Mouse (Mus musculus) limb, embryonic 14.5 days (tissue): ENCODE results near the gene Gabarap. TPM values are rescaled to one million over a fixed set of nuclear protein-coding genes. Genes with fewer than 3 reads are reported as not detected.

Experiments used
- ATAC-seq: fragments of 200-750 bp; cut with Nextera tagmentation; 2 replicates; pipeline ENCODE4 v1.8.0; 2017; ENCODE audit warnings: low read depth, moderate number of reproducible peaks, moderate TSS enrichment; ENCODE audit not compliant: low FRiP score
- DNase-seq: peaks from one replicate; pipeline ENCODE4 v3.0.0-alpha.2; 2015; ENCODE audit warnings: low spot score
- H3K27ac ChIP-seq: fragments of 300-500 bp; sonication (generic); replicated peaks from 2 replicates; pipeline ENCODE4 v1.5.1; 2014; ENCODE audit warnings: low read depth, mild to moderate bottlenecking, low read length, moderate library complexity, mixed read lengths
- H3K27me3 ChIP-seq: fragments of 300-500 bp; sonication (generic); 2 replicates; pipeline ENCODE4 v1.6.1; 2014; ENCODE audit warnings: low read length, mixed read lengths; ENCODE audit not compliant: control insufficient read depth, insufficient read depth
- H3K36me3 ChIP-seq: fragments of 300-500 bp; sonication (generic); 2 replicates; pipeline ENCODE4 v1.6.1; 2014; ENCODE audit warnings: mild to moderate bottlenecking, low read length, moderate library complexity, mixed read lengths; ENCODE audit not compliant: control insufficient read depth, insufficient read depth
- H3K4me1 ChIP-seq: fragments of 300-500 bp; sonication (generic); 2 replicates; pipeline ENCODE4 v1.6.1; 2014; ENCODE audit warnings: antibody characterized with exemption, low read length, mixed read lengths; ENCODE audit not compliant: control insufficient read depth, insufficient read depth
- H3K4me2 ChIP-seq: fragments of 300-500 bp; sonication (generic); replicated peaks from 2 replicates; pipeline ENCODE4 v1.6.1; 2014; ENCODE audit warnings: low read depth, mild to moderate bottlenecking, low read length, moderate library complexity; ENCODE audit not compliant: severe bottlenecking
- H3K4me3 ChIP-seq: fragments of 300-500 bp; sonication (generic); replicated peaks from 2 replicates; pipeline ENCODE4 v1.5.1; 2014; ENCODE audit warnings: low read length
- H3K9ac ChIP-seq: fragments of 300-500 bp; sonication (generic); 2 replicates; pipeline ENCODE4 v1.6.1; 2014; ENCODE audit warnings: mild to moderate bottlenecking, low read depth, low read length, moderate library complexity; ENCODE audit not compliant: severe bottlenecking
- H3K9me3 ChIP-seq: fragments of 300-500 bp; sonication (generic); 2 replicates; pipeline ENCODE4 v1.6.1; 2016; ENCODE audit warnings: low read length; ENCODE audit not compliant: control insufficient read depth
- POLR2A ChIP-seq: fragments of 200-500 bp; IDR thresholded peaks from 2 replicates; pipeline ENCODE4 v1.8.0; 2012; ENCODE audit warnings: inconsistent platforms, mild to moderate bottlenecking, moderate library complexity, borderline replicate concordance; ENCODE audit not compliant: insufficient read depth, insufficient read length; ENCODE audit errors: extremely low read depth
- WGBS: fragments of 180-500 bp; shearing (Covaris S2); extraction: QIAGEN DNeasy Blood & Tissue Kit; methylation state at CpG from one replicate; pipeline ENCODE4 v1.1.7; 2014; 5-methylcytosine and 5-hydroxymethylcytosine counted together
- polyA plus RNA-seq, 2 experiments: library from polyadenylated mRNA; depleted of rRNA in 1 of 2; stranded (reverse) in 1 of 2; unstranded in 1 of 2; fragments of >200 nt; fragmentation: Nextera tagmentation in 1 of 2; extraction: Ambion mirVana in 1 of 2; gene quantifications; 2 replicates each; pipeline versions ENCODE4 v1.2.1 to v1.2.3; 2012 to 2014

The Gabarap gene
- polyA plus RNA-seq, 2 experiments, result 431 to 574 TPM

DNA sequence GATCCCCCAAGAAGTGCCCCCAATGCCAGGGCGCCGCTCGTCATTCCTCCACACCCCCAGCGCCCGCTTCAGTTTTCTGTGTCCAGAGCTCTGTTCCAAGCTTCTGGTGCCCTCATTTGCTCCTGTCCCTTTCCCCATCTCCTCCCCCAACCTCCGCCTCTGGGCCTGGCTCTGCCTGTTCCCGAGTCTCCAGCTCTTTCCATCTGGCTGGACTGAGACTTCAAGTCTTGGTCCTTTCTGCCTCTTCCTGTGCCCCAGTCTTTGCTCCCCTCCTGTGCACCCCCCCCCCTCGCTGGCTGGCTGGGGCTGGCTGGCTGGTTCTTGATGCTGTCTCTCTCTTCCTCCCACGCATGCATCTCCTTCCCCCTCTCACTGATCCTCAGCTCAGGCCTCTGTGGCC lies 36.5 kb downstream of the Gabarap start:
- ATAC-seq, result no peak
- WGBS, result 31% methylated on average over 9 of the region's 9 CpGs
- Histone ChIP-seq H3K9me3 (no peaks in the 10 kb centered on the region), H3K36me3 (peaks cover 23% of the 10 kb centered on the region), H3K9ac (0 out of 2 replicates have a peak overlapping the region, but pooled peaks have one; percentile 16), H3K4me2 (peak overlapping the region; percentile 44), H3K27me3 (no peaks in the 10 kb centered on the region), H3K4me3 (0 out of 2 replicates have a peak overlapping the region, but pooled peaks have one; percentile 20), H3K4me1 (peaks cover 57% of the 10 kb centered on the region), H3K27ac (peak overlapping the region; percentile 30)
- TF ChIP-seq POLR2A, result no peak
- DNase-seq, result no peak

DNA sequence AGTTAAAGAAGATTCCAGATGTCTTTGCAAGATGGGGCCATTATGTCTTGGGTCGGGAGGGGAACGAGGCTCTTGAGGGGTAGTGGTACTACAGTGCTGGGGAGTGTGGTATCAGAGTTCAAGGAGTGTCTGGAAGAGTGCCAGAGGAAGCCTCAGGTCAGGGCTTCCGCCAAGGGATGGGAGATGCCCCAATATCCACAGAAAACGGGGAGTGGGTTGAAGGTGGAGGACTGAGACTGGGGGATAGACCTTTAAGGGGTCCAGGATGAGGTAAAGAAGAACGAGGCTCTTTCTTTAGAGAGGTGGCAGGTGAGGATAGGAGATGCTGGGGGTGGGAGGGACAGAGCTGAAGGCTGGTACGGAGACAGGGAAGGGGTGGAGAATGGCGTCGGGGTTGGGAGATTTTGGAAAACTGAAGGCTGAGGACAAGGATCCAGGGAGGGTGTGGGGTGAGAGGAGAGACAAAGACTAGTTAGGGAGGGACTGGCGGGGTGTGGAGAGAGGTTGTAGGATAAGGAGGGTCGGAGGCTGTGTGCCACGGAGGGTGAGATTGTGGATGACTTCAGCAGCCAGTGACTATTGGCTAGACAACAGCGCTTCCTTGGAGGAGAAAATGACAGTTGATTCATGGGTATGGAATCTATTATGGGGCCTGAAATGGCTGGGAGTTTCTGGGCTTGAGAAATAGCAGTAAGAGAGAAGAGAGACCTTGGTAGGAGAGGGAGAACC lies 37.6 kb downstream of the Gabarap start:
- Histone ChIP-seq H3K4me2 (peak overlapping the region; percentile 50), H3K4me1 (peaks cover 52% of the 10 kb centered on the region), H3K9me3 (no peaks in the 10 kb centered on the region), H3K9ac (peak overlapping the region; percentile 38; the same call in 1 of the 2 replicates), H3K27me3 (no peaks in the 10 kb centered on the region), H3K4me3 (peak overlapping the region; percentile 23), H3K36me3 (peaks cover 34% of the 10 kb centered on the region), H3K27ac (peak overlapping the region; percentile 83)
- ATAC-seq, result no peak
- no peak for TF ChIP-seq POLR2A
- WGBS, result 25% methylated on average over 12 of the region's 12 CpGs
- DNase-seq, result no peak

DNA sequence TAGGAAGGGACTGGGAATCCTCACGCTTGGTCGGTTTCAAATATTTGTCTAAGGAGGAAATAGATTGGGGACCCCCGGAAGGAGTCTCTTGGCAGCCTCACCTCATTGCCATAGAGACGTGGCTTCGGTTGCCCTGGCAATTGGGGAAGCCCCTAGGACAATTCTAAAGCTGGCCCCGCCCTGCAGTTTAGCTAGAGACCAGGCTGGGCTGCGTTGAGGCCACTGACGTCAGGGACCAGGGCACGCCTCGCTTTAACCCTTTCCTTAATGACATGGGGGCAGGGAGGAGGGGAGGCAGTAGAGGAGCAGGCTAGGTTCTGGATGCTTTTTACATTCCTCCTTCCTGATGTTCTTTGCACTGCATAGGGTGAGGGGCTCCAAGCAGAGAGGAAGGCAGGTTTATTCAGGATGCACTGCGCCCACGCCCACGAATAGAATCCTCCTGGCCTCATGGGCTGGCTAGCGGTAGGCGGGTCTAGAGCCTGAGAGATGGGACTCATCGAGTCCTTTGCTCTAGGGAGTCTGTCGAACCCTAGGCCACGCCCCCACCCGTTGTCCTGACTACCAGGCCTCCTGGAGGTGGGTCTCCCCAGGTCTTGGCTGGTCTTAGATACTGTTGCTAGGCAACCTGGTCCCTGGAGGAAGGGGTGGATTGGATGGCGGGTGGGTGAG lies 38.3 kb downstream of the Gabarap start:
- peak overlapping the region; percentile 50 for H3K4me2 ChIP-seq
- 1% methylated on average over 20 of the region's 20 CpGs for WGBS
- no peak for TF ChIP-seq POLR2A
- ATAC-seq (peak; percentile 83), DNase-seq (peak; percentile 96)
- H3K4me1 ChIP-seq, result peaks cover 46% of the 10 kb centered on the region
- H3K9ac ChIP-seq, result peak overlapping the region; percentile 38; the same call in 1 of the 2 replicates
- no peaks in the 10 kb centered on the region for H3K9me3 ChIP-seq
- H3K27ac ChIP-seq, result peak overlapping the region; percentile 83
- H3K36me3 ChIP-seq, result peaks cover 39% of the 10 kb centered on the region
- peak overlapping the region; percentile 23 for H3K4me3 ChIP-seq
- no peaks in the 10 kb centered on the region for H3K27me3 ChIP-seq

DNA sequence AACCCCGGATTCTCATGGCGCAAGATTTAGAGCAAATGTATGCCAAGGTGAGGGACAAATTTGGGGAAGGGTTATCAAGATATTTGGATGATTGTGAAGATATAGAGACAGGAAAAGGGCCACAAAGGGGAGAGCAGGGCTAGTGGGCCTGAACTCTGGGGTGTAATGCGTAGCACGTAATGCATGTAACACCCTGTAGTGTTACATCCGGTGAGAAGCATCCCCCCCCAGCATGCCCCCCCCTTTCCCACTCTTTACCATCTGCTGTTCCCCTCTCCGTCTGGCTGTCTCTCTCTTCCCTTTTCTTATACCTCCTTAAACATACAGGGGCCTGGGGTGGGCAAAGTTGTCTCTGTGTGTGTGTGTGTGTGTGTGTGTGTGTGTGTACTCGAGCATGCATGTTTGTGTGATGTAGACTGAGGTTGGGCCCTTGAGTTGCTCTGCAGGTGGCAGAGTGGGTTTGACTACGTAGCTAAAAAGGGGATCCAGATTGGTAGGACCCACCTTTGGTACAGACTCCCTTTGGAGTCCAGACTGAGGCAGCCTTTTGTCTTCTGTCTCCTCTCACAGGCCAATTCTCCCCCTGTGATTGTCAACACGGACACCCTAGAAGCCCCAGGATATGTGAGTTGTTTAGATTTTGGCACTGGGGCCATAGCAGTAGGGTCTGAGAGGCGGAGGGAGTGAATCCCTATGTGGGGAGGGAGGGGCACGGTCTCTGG lies 39.0 kb downstream of the Gabarap start:
- H3K4me2 ChIP-seq, result peak overlapping the region; percentile 50
- H3K4me1 ChIP-seq, result peaks cover 46% of the 10 kb centered on the region
- H3K27ac ChIP-seq, result peak overlapping the region; percentile 83
- no peaks in the 10 kb centered on the region for H3K9me3 ChIP-seq
- DNase-seq, result no peak
- peaks cover 41% of the 10 kb centered on the region for H3K36me3 ChIP-seq
- ATAC-seq, result no peak
- no peaks in the 10 kb centered on the region for H3K27me3 ChIP-seq
- 43% methylated on average over 10 of the region's 11 CpGs for WGBS
- H3K4me3 ChIP-seq, result peak overlapping the region; percentile 23
- TF ChIP-seq POLR2A, result no peak
- H3K9ac ChIP-seq, result peak overlapping the region; percentile 36; the same call in 1 of the 2 replicates
